Mouse (Mus musculus): ENCODE results near the gene Gm49336. TPM values are rescaled to one million over a fixed set of nuclear protein-coding genes. Genes with fewer than 3 reads are reported as not detected.

The Gm49336 gene
- polyA plus RNA-seq (2014; fragmentation: Nextera tagmentation; extraction: Ambion mirVana), result 86.7 and 94.8 TPM in 2 replicates

DNA sequence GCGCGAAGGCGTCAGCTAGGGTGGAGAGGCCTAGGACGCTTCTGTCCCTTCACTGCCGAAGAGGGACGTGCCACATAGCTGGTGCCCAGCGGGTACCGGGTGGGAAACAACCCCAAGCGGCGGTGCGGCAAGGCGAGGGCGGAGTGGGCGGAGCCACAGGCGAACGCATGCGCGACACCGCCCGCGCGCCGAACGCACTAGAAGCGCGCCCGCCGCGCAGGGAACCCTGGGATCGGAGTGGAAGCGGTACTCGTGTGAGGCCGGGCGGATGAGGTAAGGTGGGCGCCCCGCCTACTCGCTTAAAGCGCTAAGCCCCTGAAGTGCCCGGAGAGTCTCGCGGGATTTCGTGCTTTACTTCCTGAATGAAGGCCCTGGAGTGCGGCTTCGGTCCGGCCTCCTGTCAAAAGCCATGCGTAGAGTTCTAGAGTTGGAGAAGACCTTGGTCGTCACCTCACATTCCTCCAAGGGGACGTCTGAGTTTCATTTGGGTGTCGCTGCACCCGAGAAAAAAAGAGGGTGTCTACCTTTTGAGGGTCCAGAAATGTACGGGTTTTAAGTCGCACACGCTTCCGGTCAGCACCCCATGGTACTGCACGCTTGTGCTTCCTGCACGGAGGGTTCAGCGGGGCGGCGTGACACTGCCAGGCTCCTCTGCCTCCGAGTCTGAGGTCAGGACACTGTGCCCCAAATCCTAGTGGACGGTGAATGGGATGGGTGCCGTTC lies at the start of gene Gm49336, which contains the start of gene Nupl1:
Gm49336 (minus strand) TSS at position 227 of the 723 bp plus-strand sequence.
Nupl1 (minus strand) TSS at position 151 of the 723 bp plus-strand sequence.
- DNase-seq (ENCODE audit: low spot score, missing footprints) (peak; percentile 100), ATAC-seq (ENCODE audit: low FRiP score) (peak; percentile 99)
- Histone ChIP-seq H3K9me3 (ENCODE audit: control insufficient read depth, low read length) (no peaks in the 10 kb centered on the region), H3K4me2 (peak within 1 kb of the TSS; percentile 87), H3K27ac (ENCODE audit: low read depth, low read length) (peak within 1 kb of the TSS; percentile 88), H3K9ac (ENCODE audit: low read length) (peak within 1 kb of the TSS; percentile 97), H3K36me3 (ENCODE audit: control insufficient read depth, insufficient read depth, low read length) (no peaks in the 10 kb centered on the region), H3K27me3 (ENCODE audit: control insufficient read depth, insufficient read depth, low read length) (no peaks in the 10 kb centered on the region), H3K4me1 (ENCODE audit: control insufficient read depth, insufficient read depth, low read length) (peaks cover 9% of the 10 kb centered on the region), H3K4me3 (ENCODE audit: low read depth, low read length) (peak within 1 kb of the TSS; percentile 97)
- under 1% methylated on average over 62 of the region's 62 CpGs for WGBS

DNA sequence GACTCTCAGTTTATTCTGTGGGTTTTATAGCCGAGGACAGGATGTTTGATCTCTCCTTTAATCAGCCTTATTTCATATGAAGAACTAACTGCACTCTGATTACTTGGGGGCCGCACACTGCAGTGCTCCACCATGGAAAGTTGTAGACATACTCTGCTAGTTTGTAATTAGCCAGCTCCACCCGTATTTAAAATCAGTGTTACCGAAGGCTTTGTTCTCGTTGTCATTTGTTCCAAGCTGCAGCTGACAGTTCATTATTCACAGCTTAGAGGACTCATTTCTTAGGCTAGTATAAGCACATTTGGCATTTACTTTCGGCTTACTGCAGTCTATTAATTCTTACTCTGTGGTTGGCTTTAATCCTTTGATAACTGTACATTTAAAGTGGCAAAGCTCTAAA lies 49.7 kb upstream of the Gm49336 start:
- Histone ChIP-seq H3K4me1 (ENCODE audit: control insufficient read depth, insufficient read depth, low read length) (peaks cover 12% of the 10 kb centered on the region), H3K27me3 (ENCODE audit: control insufficient read depth, insufficient read depth, low read length) (no peaks in the 10 kb centered on the region), H3K4me2 (no peak overlapping the region), H3K9me3 (ENCODE audit: control insufficient read depth, low read length) (no peaks in the 10 kb centered on the region), H3K9ac (ENCODE audit: low read length) (no peak overlapping the region), H3K36me3 (ENCODE audit: control insufficient read depth, insufficient read depth, low read length) (no peaks in the 10 kb centered on the region), H3K27ac (ENCODE audit: low read depth, low read length) (no peak overlapping the region), H3K4me3 (ENCODE audit: low read depth, low read length) (no peak overlapping the region)
- WGBS, result 54% methylated on average over 6 of the region's 6 CpGs
- no peak for DNase-seq (ENCODE audit: low spot score, missing footprints)
- ATAC-seq (ENCODE audit: low FRiP score), result no peak

DNA sequence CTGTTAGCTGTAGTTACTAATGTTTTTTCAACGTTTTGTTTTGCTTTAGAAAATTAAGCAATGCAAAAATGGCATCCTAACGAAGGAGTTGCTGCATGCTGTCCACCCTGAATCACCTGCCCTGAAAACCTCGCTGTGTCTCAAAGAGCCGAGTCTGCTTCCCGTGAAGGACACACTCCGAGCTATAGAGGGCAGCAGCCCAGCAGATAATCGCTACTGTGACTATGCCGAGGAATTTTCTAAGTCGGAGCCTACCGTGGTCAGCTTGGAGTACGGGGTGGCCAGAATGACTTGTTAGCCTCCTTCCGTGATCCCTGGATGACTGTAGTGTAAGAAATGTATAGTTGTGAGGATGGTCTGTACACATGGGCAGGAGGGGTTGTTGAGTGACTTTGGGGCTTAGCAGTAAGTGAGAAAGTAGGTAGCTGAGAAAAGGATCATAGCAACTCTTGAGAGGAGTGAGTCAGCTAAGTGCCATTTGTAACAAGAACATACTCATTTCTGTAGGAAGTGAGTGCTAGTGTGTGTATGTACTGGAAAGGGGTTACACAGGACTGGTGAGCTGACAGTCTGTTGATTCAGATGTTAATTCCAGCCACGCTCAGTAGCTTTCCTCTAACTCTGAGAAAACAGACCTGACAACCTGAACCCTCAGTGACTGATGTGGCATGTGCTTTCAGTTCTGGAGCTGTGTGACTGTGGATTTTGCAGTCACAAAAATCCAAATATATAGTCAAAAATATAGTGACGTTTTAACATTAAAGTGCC lies 49.1 kb upstream of the Gm49336 start:
- H3K27ac ChIP-seq (ENCODE audit: low read depth, low read length), result no peak overlapping the region
- no peaks in the 10 kb centered on the region for H3K9me3 ChIP-seq (ENCODE audit: control insufficient read depth, low read length)
- DNase-seq (ENCODE audit: low spot score, missing footprints), result no peak
- no peak overlapping the region for H3K9ac ChIP-seq (ENCODE audit: low read length)
- ATAC-seq (ENCODE audit: low FRiP score), result 0 out of 2 replicates have a peak, but pooled peaks have one; percentile 35
- H3K4me3 ChIP-seq (ENCODE audit: low read depth, low read length), result no peak overlapping the region
- H3K27me3 ChIP-seq (ENCODE audit: control insufficient read depth, insufficient read depth, low read length), result no peaks in the 10 kb centered on the region
- 68% methylated on average over 14 of the region's 14 CpGs for WGBS
- H3K36me3 ChIP-seq (ENCODE audit: control insufficient read depth, insufficient read depth, low read length), result no peaks in the 10 kb centered on the region
- peaks cover 12% of the 10 kb centered on the region for H3K4me1 ChIP-seq (ENCODE audit: control insufficient read depth, insufficient read depth, low read length)
- H3K4me2 ChIP-seq, result no peak overlapping the region

DNA sequence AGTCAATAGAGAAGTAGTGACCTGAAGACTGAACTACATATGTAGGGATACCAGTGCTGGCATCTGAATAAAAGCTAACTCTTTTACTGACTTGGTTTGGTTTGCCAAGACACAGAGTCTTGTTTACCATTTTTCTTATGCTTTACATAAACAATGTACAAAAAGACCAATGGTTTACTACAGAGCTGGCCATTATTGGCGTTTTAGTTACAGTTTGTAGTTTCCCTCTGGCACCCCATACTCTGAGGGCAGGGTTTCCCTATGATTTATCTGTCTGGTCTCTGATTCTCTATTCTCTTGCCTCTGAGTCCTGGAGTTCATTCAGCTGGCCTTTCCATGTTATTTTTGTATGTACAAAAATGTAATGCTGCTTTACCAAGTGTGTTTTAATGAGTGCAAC lies 44.2 kb upstream of the Gm49336 start:
- Histone ChIP-seq H3K27me3 (ENCODE audit: control insufficient read depth, insufficient read depth, low read length) (no peaks in the 10 kb centered on the region), H3K4me2 (no peak overlapping the region), H3K36me3 (ENCODE audit: control insufficient read depth, insufficient read depth, low read length) (no peaks in the 10 kb centered on the region), H3K4me3 (ENCODE audit: low read depth, low read length) (no peak overlapping the region), H3K27ac (ENCODE audit: low read depth, low read length) (no peak overlapping the region), H3K9me3 (ENCODE audit: control insufficient read depth, low read length) (no peaks in the 10 kb centered on the region), H3K4me1 (ENCODE audit: control insufficient read depth, insufficient read depth, low read length) (peaks cover 1% of the 10 kb centered on the region), H3K9ac (ENCODE audit: low read length) (no peak overlapping the region)
- DNase-seq (ENCODE audit: low spot score, missing footprints) (no peak), ATAC-seq (ENCODE audit: low FRiP score) (no peak)
- WGBS, result 94% methylated on average over 1 of the region's 1 CpGs

DNA sequence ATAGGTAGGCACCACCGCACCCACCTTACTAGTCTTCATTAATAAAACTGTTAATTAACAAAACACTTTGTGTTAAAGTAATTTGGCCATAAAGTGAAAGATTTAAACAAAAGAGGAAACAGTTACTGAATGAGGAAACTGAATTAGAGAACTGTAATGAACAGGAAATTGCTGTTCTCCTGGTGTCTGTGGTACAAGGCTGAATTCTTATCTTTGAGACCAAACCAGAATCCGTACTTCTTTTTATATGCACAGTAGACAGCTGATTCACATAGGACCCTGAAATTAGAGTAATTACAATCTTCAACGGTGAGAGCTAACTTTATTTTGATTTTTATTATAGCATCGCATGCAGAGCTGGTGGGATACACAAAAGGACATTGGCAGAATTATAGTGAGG lies 39.1 kb upstream of the Gm49336 start:
- no peak overlapping the region for H3K9ac ChIP-seq (ENCODE audit: low read length)
- H3K36me3 ChIP-seq (ENCODE audit: control insufficient read depth, insufficient read depth, low read length), result peaks cover 2% of the 10 kb centered on the region; the same call in 1 of the 2 replicates
- WGBS, result 94% methylated on average over 4 of the region's 4 CpGs
- DNase-seq (ENCODE audit: low spot score, missing footprints), result no peak
- no peaks in the 10 kb centered on the region for H3K27me3 ChIP-seq (ENCODE audit: control insufficient read depth, insufficient read depth, low read length)
- no peaks in the 10 kb centered on the region for H3K9me3 ChIP-seq (ENCODE audit: control insufficient read depth, low read length)
- no peak for ATAC-seq (ENCODE audit: low FRiP score)
- H3K4me3 ChIP-seq (ENCODE audit: low read depth, low read length), result no peak overlapping the region
- H3K27ac ChIP-seq (ENCODE audit: low read depth, low read length), result no peak overlapping the region
- H3K4me2 ChIP-seq, result no peak overlapping the region
- no peaks in the 10 kb centered on the region for H3K4me1 ChIP-seq (ENCODE audit: control insufficient read depth, insufficient read depth, low read length)

DNA sequence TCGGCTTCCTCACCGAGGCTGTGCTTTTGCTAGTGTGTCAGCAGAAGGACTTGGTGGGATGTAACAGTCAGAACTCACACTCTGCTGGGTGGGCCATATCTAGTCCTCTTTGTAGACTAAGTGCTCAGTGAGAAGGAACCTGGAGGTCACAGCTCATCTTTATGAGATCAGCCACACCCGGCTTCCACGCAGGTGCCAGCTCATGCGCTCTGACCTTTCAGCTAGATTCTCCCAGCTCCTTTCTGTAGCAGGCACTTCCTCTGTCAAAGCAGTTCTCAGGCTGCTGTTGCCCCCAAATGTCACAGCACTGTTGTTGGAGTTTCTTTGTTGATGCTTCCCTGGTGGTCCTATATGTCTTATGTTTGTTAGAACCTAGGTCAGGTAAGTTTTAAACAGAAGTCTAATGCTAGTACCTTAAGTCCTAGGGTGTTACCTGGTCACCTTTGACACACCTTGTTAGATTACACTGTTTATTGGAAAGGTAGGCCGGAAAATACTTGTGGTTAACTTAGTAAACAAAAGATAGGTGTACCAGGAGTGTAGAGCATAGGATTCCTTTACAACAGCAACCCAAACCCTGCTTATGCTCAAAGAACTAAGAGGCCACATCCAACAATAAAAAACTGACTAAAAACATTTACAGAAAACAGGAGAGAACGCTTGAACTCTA lies 35.0 kb upstream of the Gm49336 start:
- no peaks in the 10 kb centered on the region for H3K4me1 ChIP-seq (ENCODE audit: control insufficient read depth, insufficient read depth, low read length)
- no peak overlapping the region for H3K4me3 ChIP-seq (ENCODE audit: low read depth, low read length)
- ATAC-seq (ENCODE audit: low FRiP score), result no peak
- H3K36me3 ChIP-seq (ENCODE audit: control insufficient read depth, insufficient read depth, low read length), result peaks cover 2% of the 10 kb centered on the region; the same call in 1 of the 2 replicates
- H3K9ac ChIP-seq (ENCODE audit: low read length), result no peak overlapping the region
- H3K4me2 ChIP-seq, result no peak overlapping the region
- H3K27me3 ChIP-seq (ENCODE audit: control insufficient read depth, insufficient read depth, low read length), result no peaks in the 10 kb centered on the region
- H3K27ac ChIP-seq (ENCODE audit: low read depth, low read length), result no peak overlapping the region
- no peaks in the 10 kb centered on the region for H3K9me3 ChIP-seq (ENCODE audit: control insufficient read depth, low read length)
- WGBS, result 93% methylated on average over 7 of the region's 7 CpGs
- DNase-seq (ENCODE audit: low spot score, missing footprints), result no peak

DNA sequence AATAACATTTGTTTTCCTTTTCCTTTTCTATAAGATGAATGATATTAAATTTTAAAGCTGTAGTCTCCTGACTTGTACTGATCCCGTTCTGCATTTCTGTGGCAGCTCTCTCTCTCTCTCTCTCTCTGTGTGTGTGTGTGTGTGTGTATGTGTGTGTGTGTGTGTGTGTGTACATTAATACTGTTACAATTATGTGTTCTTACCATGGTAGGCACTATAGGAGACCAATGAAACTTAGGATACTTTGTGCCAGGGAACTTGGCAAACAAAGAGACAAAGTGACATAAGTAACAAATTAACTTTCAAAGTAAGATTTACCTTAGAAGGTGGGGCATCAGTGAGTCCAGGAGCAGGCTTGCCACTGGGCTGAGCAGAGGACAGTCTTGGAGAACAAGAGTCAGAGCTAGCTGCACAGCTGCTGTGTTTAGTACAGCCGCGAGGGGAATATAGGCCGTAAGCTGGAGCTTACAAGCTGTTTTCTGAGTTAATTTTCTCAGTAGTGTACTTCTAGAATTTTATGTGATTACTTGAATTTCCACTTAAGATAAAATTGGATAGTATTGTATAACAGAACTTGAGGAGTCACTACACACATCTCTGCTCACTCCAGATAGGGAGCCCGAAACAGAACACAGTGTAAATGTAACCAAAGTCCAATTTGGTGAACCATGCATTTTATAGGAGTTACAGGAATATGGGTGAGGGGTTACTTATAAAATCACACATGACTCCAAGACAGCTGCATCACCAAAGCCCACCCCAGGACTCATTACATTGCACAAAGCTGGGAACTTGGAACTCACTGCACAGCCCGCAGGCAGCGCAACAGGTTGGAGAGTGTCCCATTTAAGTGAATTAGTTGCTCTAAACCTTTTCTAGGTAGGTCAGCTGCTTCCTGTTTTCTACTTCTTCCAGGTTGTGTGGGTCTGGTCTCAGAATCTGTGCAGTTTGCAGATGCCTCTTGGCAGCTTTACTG lies 24.3 kb upstream of the Gm49336 start:
- Histone ChIP-seq H3K36me3 (ENCODE audit: control insufficient read depth, insufficient read depth, low read length) (no peaks in the 10 kb centered on the region), H3K9me3 (ENCODE audit: control insufficient read depth, low read length) (no peaks in the 10 kb centered on the region), H3K27ac (ENCODE audit: low read depth, low read length) (no peak overlapping the region), H3K9ac (ENCODE audit: low read length) (no peak overlapping the region), H3K4me2 (no peak overlapping the region), H3K27me3 (ENCODE audit: control insufficient read depth, insufficient read depth, low read length) (no peaks in the 10 kb centered on the region), H3K4me1 (ENCODE audit: control insufficient read depth, insufficient read depth, low read length) (no peaks in the 10 kb centered on the region), H3K4me3 (ENCODE audit: low read depth, low read length) (no peak overlapping the region)
- no peak for ATAC-seq (ENCODE audit: low FRiP score)
- WGBS, result 95% methylated on average over 7 of the region's 7 CpGs
- no peak for DNase-seq (ENCODE audit: low spot score, missing footprints)

DNA sequence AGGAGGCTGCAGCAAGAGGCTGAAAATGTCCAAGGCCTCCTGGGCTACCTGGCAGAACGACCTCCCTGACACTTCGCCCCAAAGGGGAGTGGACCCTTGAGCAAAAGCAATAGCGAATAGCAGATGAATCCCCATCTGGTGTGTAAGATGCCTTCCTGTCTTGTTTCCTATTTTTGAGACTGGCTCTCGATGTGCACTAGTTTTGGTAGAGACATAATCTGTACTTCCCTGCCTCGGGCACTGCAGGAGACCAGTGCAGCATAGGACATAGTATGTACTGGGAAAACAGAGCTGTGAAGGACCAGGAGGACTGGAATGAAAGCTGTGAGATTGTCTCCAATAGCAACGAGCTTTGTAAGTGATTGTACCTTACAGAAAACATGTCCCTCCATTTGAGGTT lies 22.0 kb upstream of the Gm49336 start:
- H3K27ac ChIP-seq (ENCODE audit: low read depth, low read length), result no peak overlapping the region
- no peaks in the 10 kb centered on the region for H3K27me3 ChIP-seq (ENCODE audit: control insufficient read depth, insufficient read depth, low read length)
- no peaks in the 10 kb centered on the region for H3K36me3 ChIP-seq (ENCODE audit: control insufficient read depth, insufficient read depth, low read length)
- no peak overlapping the region for H3K4me3 ChIP-seq (ENCODE audit: low read depth, low read length)
- no peaks in the 10 kb centered on the region for H3K4me1 ChIP-seq (ENCODE audit: control insufficient read depth, insufficient read depth, low read length)
- DNase-seq (ENCODE audit: low spot score, missing footprints) (no peak), ATAC-seq (ENCODE audit: low FRiP score) (no peak)
- H3K4me2 ChIP-seq, result no peak overlapping the region
- no peaks in the 10 kb centered on the region for H3K9me3 ChIP-seq (ENCODE audit: control insufficient read depth, low read length)
- H3K9ac ChIP-seq (ENCODE audit: low read length), result no peak overlapping the region
- WGBS, result 80% methylated on average over 6 of the region's 6 CpGs
